Mouse (Mus musculus): ENCODE data around the gene Arhgap15.

Gene Arhgap15

DNA sequence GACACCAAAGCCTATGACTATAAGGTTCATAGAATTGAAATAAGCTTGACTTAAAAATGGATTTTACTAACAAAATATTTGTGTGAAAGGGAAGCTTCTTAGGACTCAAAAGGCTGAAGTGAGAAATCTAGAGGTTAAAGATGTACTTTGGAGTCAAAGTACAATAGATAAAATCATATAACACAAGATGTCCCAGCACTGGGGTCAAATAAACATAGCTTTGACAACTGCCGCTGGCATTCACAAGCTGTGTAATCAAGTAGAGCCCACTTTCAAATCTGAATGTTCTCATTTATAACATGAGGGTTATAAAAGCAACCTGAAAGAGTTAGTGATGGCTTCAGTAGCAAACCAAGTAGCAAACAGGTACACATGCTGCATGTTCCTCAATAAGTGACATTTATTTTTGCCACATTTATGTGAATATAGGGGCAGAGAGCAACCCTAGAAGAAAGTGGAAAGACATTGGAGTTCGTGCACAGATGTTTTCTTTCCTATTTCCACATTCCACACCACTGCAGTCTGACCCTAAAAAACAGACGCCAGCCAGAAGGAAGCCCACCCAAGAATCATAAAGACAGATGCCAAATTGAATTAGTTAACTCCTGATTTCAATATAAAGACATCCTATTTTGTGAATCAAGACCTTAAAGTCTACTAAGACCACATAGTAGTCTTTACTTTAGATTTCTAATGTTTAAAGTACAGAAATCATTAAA is 653.2 kb downstream of the Arhgap15 start:
- no peak for DNase-seq (ENCODE audit: extremely low read depth, low read depth, low spot score)

DNA sequence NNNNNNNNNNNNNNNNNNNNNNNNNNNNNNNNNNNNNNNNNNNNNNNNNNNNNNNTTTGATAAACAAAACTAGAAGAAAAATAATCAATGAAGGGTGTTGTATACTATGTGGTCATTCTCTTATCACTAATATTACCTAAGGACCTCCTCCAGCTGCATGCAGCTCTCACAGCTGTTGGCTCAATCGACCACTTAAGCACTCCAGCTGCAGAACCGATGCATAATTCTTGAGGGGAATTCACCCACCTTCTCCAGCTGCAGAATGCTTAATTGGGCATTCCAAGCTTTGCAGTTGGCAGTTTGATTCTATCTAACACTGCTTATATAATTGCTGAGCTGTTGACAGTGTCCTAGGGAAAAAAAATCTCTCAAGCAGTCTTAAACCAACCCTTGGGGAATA is 663.0 kb downstream of the Arhgap15 start:
- no peak for DNase-seq (ENCODE audit: extremely low read depth, low read depth, low spot score)

DNA sequence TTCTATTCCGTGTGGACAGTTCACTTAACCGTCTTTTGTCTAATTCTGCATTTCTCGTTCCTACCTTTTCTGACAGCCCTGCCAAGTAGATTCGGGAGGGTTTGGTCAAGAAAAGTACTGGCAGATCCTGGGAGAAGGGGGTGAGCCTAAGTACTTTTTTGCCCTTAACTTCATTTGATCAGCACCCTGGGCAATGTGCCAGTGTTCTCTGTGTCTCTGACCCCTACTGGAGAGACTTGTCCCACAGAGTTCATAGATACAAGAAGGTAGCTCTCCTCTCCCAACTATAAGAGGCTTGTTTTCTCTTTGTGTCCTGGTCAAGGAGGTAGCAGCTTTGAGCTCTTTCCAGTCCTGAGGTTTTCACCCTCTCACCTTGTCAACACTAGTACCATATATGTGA is 667.7 kb downstream of the Arhgap15 start:
- no peak for DNase-seq (ENCODE audit: extremely low read depth, low read depth, low spot score)

DNA sequence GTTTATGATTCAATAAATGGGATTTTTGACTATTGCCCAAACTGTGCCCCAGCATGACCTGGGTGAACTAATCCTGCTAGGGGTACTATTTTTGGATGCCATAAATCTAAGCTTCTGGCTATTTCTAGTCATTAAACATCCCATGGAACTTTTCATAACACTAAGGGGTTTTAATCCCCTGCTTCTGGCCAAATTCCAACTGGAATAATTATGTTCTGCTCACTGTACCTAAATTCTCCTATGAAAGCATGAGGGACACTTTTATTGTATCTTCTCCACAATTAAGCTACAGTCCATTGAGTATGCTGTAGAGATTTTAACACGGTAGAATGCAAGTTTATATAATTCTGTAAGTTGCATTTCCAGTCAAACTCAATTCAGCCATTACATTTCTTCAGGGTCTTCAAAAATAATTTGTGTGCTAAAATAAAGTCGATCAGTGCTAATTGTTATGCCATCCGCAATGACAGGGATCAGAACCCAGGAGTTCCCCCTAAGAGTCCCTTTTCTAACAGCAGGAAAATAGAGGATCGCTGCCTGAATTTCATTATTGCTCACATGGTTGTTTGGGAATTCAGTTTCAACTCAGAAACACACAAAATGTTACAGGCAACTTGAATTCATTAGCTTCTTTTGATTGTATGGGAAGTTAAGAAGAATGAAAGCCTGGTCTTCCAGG is 671.1 kb downstream of the Arhgap15 start:
- no peak for DNase-seq (ENCODE audit: extremely low read depth, low read depth, low spot score)

DNA sequence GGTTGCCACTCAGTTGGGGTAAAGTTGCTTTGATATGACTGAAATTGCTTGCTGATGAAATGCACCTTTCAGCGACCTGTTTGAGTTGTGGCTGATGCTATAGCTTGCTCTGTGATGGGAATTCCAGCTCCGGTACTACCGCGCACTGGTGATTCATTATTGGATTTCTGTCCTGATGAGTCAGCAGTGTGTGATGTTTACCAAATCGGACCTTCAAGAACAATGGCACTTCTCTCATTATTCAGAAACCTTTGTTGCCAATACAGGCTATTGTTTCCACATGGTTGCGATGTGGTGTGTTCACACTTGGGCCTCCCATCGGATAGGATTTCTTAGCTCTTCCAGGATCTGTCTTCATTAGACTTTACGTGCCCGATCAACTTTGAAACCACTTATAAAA is 681.9 kb downstream of the Arhgap15 start:
- no peak for DNase-seq (ENCODE audit: extremely low read depth, low read depth, low spot score)

DNA sequence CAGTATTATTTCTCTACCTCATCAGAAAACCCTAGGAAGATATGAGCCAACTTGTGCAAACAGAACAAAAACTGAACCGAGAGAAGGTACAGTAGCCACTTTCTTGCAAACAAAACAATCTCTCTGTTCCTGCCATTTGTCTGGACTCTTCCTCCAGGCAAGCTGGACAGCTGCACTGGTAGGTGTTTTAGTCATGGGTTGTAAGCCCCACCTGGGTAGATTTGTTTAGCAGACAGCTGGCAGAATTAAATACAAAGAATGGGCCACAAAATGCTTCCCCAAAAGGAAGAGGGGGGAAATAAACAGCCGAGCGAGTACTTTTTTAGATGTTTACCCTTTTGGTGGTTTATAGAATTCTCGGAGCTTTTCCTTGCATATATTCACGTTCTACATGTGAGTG is 688.0 kb downstream of the Arhgap15 start:
- DNase-seq (ENCODE audit: extremely low read depth, low read depth, low spot score) = no peak

DNA sequence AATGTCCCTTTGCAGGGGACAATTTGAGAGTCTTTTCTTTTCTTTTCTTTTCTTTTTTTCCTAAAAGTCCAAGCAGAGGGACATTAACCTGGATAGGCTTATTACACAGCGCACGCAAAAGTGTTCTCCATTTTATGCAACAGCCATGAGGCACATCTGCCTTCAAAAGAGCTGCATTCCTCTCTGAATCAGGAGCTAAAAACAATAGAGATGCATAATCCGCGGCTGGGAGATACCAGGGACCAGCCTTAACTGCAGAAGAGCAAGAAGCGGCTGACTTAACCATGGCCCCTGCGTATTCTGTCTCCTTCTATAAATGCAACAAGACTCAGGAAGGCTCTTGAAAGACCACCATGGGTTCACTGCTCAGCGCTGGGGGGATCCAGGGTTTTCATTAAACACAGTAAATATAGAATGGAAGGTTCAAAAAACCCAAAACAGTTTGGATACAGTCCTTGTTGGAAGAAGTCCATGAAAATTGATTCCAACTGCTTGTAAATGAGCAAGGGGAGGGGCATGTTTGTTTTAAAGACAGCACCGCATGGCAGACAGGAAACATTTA is 689.0 kb downstream of the Arhgap15 start:
- no peak for DNase-seq (ENCODE audit: extremely low read depth, low read depth, low spot score)

DNA sequence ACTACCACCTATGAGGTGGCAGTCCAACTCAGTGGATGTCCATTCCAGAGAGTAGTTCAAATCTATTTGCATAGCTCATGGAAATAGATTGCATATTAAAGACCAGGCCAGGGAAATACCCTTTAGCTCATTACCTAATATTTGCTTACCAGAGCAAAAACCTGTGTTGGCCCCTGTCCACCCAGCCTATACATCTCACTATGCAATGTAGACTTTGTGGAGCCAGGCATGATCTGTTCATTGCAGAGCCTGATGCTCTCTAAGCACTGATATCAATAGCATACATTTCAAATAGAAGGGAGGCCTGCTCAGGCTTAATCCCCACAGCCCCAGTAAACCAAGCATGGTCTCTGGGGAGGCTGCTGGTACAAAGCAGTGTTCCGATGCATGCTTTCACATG is 689.4 kb downstream of the Arhgap15 start:
- DNase-seq (ENCODE audit: extremely low read depth, low read depth, low spot score) = no peak

DNA sequence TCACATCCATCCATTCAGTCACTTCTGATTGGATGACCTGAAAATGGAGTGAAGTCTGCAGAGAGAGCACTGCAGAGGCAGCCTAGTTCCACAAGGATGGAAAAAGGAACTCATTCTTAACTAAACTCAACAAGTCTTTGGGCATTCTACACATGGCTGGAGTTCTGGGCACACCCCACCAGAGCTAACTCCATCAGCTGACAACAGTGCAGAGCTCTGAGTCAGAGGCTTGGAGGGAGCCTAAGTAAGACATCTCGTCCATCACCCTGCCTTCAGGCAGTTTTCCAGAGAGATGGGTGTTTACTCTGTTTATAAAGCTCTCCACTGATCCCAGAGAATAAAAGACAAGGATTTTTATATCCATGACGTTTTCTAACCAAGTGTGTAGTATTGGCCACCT is 696.3 kb downstream of the Arhgap15 start:
- DNase-seq (ENCODE audit: extremely low read depth, low read depth, low spot score) = no peak

Data from fat pad, adult 2 months (tissue).